ENCODE assay signal across 7 mouse cellular contexts in the genomic region with DNA sequence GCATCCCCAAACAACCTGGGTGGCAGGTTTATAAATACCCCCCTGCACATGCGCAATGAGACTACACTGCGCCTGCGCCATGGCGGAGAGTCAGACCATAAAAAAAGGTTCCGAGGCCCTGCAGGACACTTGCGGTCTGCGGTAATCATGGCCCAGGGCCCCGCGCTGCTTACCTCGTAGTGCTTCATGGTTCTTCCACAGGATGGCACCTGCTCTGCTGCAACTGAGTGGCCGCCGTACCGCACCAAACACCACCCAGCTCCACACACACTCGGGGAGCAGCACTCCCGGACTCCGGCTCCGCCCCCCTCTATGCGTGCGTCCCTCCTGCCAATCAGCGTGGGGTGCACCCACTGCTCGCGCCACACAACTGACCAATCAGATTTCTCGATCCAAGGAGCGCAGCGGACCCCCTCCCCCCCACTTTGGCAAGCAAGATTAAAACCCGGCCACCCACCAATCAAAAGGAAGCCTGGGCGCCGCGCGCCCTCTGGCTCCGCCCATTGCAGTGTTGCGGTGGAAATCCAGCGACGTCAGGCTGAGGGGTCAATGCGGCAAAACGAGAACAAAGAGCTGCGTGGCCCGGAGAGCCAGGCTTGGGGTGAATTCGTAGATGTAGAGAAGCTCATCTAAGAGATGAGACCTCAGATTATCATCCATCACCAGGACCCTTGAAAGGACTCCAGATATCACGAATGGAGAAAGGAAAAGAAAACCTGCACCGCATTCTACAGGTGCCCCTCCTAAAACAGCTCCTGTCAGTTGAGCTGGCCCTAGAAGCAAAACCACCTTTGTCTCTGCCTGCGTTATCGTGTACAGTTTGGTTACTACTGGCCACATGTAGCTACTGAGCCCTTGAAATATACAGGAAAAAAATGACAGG. TPM values are rescaled to one million over a fixed set of nuclear protein-coding genes. Genes with fewer than 3 reads are reported as not detected.
DNase-seq lines count a peak whose midpoint lies in the region; ATAC-seq lines count a peak whose summit lies in the region.

No protein-coding gene starts in this region.

- peak; percentile 89 for DNase-seq in adrenal gland, adult 18-20 months (ENCODE audit: low spot score in 2 of 2)
- DNase-seq in embryo, embryonic 11 days = peak; percentile 99
- DNase-seq in gastrocnemius, postnatal 25 days = peak; percentile 98
- peak; percentile 97 to 99 for DNase-seq in left cerebral cortex, postnatal 25 days (ENCODE audit: low spot score in 2 of 2)
- DNase-seq in midbrain, embryonic 10.5 days (ENCODE audit: low spot score) = peak; percentile 99
- peak; percentile 98 for DNase-seq in right cerebral cortex, postnatal 4 days

- peaks cover 12% of the 10 kb centered on the region for H3K4me1 ChIP-seq in intestine, embryonic 15.5 days (replicated peaks)
- H3K4me1 ChIP-seq in midbrain, embryonic 10.5 days = peaks cover 34% of the 10 kb centered on the region

- no peaks in the 10 kb centered on the region for H3K9me3 ChIP-seq in intestine, embryonic 15.5 days
- H3K9me3 ChIP-seq in midbrain, embryonic 10.5 days (replicated peaks) = no peaks in the 10 kb centered on the region

- intact Hi-C loops in left cerebral cortex, postnatal 25 days (cut with DNase I) = loop anchor here (1.0 kb wide), 1 partner anchor 14 kb away; the partner anchor contains the start of gene Dnajb1

- under 1% methylated on average over 43 of the region's 43 CpGs for WGBS in intestine, embryonic 15.5 days
- under 1% methylated on average over 43 of the region's 43 CpGs for WGBS in midbrain, embryonic 10.5 days

- peak overlapping the region; percentile 78 for H3K9ac ChIP-seq in intestine, embryonic 15.5 days

- no peaks in the 10 kb centered on the region for H3K27me3 ChIP-seq in intestine, embryonic 15.5 days (replicated peaks)
- H3K27me3 ChIP-seq in midbrain, embryonic 10.5 days (ENCODE audit: low read depth, poor library complexity, severe bottlenecking) = no peaks in the 10 kb centered on the region

- H3K4me3 ChIP-seq in intestine, embryonic 15.5 days (replicated peaks) = peak overlapping the region; percentile 73
- peak overlapping the region; percentile 82 for H3K4me3 ChIP-seq in midbrain, embryonic 10.5 days

- peak; percentile 99 for ATAC-seq in intestine, embryonic 15.5 days

- H3K4me2 ChIP-seq in intestine, embryonic 15.5 days (replicated peaks) = peak overlapping the region; percentile 79

- peak overlapping the region; percentile 84 for H3K27ac ChIP-seq in intestine, embryonic 15.5 days
- peak overlapping the region; percentile 96 for H3K27ac ChIP-seq in midbrain, embryonic 10.5 days (replicated peaks)

- H3K36me3 ChIP-seq in intestine, embryonic 15.5 days = no peaks in the 10 kb centered on the region
- peaks cover 26% of the 10 kb centered on the region for H3K36me3 ChIP-seq in midbrain, embryonic 10.5 days

RNA-seq across cellular contexts. Expression of gene Tecr, which starts 13.4 kb away (rescaled TPM):
- 100 to 1,000 TPM; 498 to 523 TPM for total RNA-seq in adrenal gland, adult 18-20 months (2021)
- total RNA-seq in gastrocnemius, postnatal 25 days (2021) = 100 to 1,000 TPM; 313 to 489 TPM
- 610 and 639 TPM in 2 replicates for polyA plus RNA-seq in intestine, embryonic 15.5 days (2015; fragmentation: Nextera tagmentation; extraction: Ambion mirVana)
- total RNA-seq in left cerebral cortex, postnatal 25 days (2021) = 100 to 1,000 TPM; 549 to 574 TPM
- polyA plus RNA-seq in midbrain, embryonic 10.5 days (2016; fragmentation: Nextera tagmentation; extraction: Ambion mirVana) = 740 and 757 TPM in 2 replicates

RNA-seq across cellular contexts. Expression of gene Dnajb1, which starts 13.6 kb away (rescaled TPM):
- 10 to 100 TPM; 75.9 to 83.0 TPM for total RNA-seq in adrenal gland, adult 18-20 months (2021)
- 1 to 10 TPM; 4.6 to 6.0 TPM for total RNA-seq in gastrocnemius, postnatal 25 days (2021)
- polyA plus RNA-seq in intestine, embryonic 15.5 days (2015; fragmentation: Nextera tagmentation; extraction: Ambion mirVana) = 47.0 and 48.2 TPM in 2 replicates
- total RNA-seq in left cerebral cortex, postnatal 25 days (2021) = 10 to 100 TPM; 56.0 to 59.1 TPM
- 73.3 and 85.7 TPM in 2 replicates for polyA plus RNA-seq in midbrain, embryonic 10.5 days (2016; fragmentation: Nextera tagmentation; extraction: Ambion mirVana)

RNA-seq across cellular contexts. Expression of gene Ndufb7, which starts 27.9 kb away (rescaled TPM):
- 100 to 1,000 TPM; 220 to 282 TPM for total RNA-seq in adrenal gland, adult 18-20 months (2021)
- total RNA-seq in gastrocnemius, postnatal 25 days (2021) = 100 to 1,000 TPM; 349 to 360 TPM
- polyA plus RNA-seq in intestine, embryonic 15.5 days (2015; fragmentation: Nextera tagmentation; extraction: Ambion mirVana) = 370 and 398 TPM in 2 replicates
- 100 to 1,000 TPM; 140 to 145 TPM for total RNA-seq in left cerebral cortex, postnatal 25 days (2021)
- 354 and 369 TPM in 2 replicates for polyA plus RNA-seq in midbrain, embryonic 10.5 days (2016; fragmentation: Nextera tagmentation; extraction: Ambion mirVana)

RNA-seq across cellular contexts. Expression of gene Gipc1, which starts 58.1 kb away (rescaled TPM):
- total RNA-seq in adrenal gland, adult 18-20 months (2021) = 10 to 100 TPM; 26.2 to 29.8 TPM
- total RNA-seq in gastrocnemius, postnatal 25 days (2021) = 10 to 100 TPM; 18.9 to 20.4 TPM
- 163 and 166 TPM in 2 replicates for polyA plus RNA-seq in intestine, embryonic 15.5 days (2015; fragmentation: Nextera tagmentation; extraction: Ambion mirVana)
- 100 to 1,000 TPM in 1 of 2 experiments, 10 to 100 TPM in 1; 99.3 to 108 TPM for total RNA-seq in left cerebral cortex, postnatal 25 days (2021)
- 233 and 242 TPM in 2 replicates for polyA plus RNA-seq in midbrain, embryonic 10.5 days (2016; fragmentation: Nextera tagmentation; extraction: Ambion mirVana)

RNA-seq across cellular contexts. Expression of gene Olfr370, which starts 58.8 kb away (rescaled TPM):
- not detected for total RNA-seq in adrenal gland, adult 18-20 months (2021)
- total RNA-seq in gastrocnemius, postnatal 25 days (2021) = not detected
- polyA plus RNA-seq in intestine, embryonic 15.5 days (2015; fragmentation: Nextera tagmentation; extraction: Ambion mirVana) = not detected in 2 replicates
- total RNA-seq in left cerebral cortex, postnatal 25 days (2021) = not detected
- not detected in 2 replicates for polyA plus RNA-seq in midbrain, embryonic 10.5 days (2016; fragmentation: Nextera tagmentation; extraction: Ambion mirVana)

Comparison
In these comparisons a context has a peak if more than half of its experiments do, and no peak if none do; other contexts are left out.
1. Peak in every context shown above with its lines: DNase-seq, ATAC-seq, H3K4me3 ChIP-seq and H3K27ac ChIP-seq.
2. RNA of gene Dnajb1, which starts 13.6 kb away (total RNA-seq): 75.9 to 83.0 TPM in adrenal gland, adult 18-20 months and 56.0 to 59.1 TPM in left cerebral cortex, postnatal 25 days; 4.6 to 6.0 TPM in gastrocnemius, postnatal 25 days; every median in the first group is over 4 times any median in the second.